Comparison of ENCODE assay signal across 9 mouse cellular contexts in the genomic region with DNA sequence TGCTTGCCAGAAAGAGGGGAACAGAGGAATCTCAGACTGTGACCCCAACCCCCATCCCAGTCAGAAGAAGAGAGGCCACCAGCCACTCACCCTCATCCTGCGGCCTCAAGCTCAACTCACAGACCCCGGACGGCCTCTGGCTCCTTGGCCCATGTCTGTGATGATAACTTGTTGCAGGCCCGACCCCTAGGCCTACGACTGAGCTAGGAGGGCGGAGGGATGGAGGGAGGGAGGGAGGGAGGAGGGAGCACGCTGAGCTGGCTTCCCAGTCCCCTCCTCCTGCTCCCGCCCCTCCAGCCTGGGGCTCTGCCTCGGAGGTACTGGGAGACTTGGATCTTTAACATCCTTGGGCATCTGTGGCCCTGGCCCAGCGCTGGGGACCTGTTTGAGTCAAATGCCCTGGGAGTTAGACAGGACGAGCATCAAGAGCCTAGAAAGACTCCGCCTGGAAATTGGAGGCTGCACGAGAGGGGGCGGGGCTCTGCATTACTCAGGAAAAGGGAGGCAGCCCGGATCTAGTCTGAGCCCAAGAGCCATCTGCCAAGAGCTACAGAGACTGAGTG. TPM values are rescaled to one million over a fixed set of nuclear protein-coding genes. Genes with fewer than 3 reads are reported as not detected.
DNase-seq lines count a peak whose midpoint lies in the region; ATAC-seq and TF ChIP-seq lines count a peak whose summit lies in the region.
"Had no signal": no experiment of that assay in that cellular context is flagged by ENCODE, and none has a peak within 500 bp of the region (broad histone marks: within the 10 kb centered on the region; RNA-seq: fewer than 3 reads in every experiment).

No protein-coding gene starts in this region.

- H3K27ac ChIP-seq in forebrain, embryonic 16.5 days (ENCODE audit: low read length): peak overlapping the region; percentile 71; the same call in 1 of the 2 replicates
- H3K27ac ChIP-seq in layer of hippocampus, adult 2 months: peak overlapping the region; percentile 93
- peak overlapping the region; percentile 92 for H3K27ac ChIP-seq in lung, embryonic 14.5 days (ENCODE audit: low read depth)

- H3K4me3 ChIP-seq in forebrain, embryonic 16.5 days (replicated peaks; ENCODE audit: low read length): peak overlapping the region; percentile 42
- peak overlapping the region; percentile 55 for H3K4me3 ChIP-seq in layer of hippocampus, adult 2 months
- peak overlapping the region; percentile 44 for H3K4me3 ChIP-seq in lung, embryonic 14.5 days (ENCODE audit: low read depth, low read length)

- peak overlapping the region; percentile 68 for H3K4me2 ChIP-seq in forebrain, embryonic 16.5 days (ENCODE audit: low read length)
- H3K4me2 ChIP-seq in lung, embryonic 14.5 days: peak overlapping the region; percentile 81

- peak overlapping the region; percentile 70 for H3K9ac ChIP-seq in forebrain, embryonic 16.5 days (replicated peaks; ENCODE audit: low read depth, low read length)
- H3K9ac ChIP-seq in lung, embryonic 14.5 days: peak overlapping the region; percentile 59

- no peak for TF ChIP-seq CTCF in layer of hippocampus, adult 2 months (conservative IDR thresholded peaks at IDR 0.05)
- TF ChIP-seq CTCF in lung, embryonic 14.5 days (IDR thresholded peaks at IDR 0.05; ENCODE audit: low read depth): no peak

- H3K4me1 ChIP-seq in forebrain, embryonic 16.5 days (replicated peaks; ENCODE audit: control insufficient read depth, insufficient read depth, low read length): peaks cover 20% of the 10 kb centered on the region
- H3K4me1 ChIP-seq in lung, embryonic 14.5 days (ENCODE audit: insufficient read depth): peaks cover 26% of the 10 kb centered on the region

- 4% methylated on average over 15 of the region's 15 CpGs for WGBS in forebrain, embryonic 16.5 days
- under 1% methylated on average over 15 of the region's 15 CpGs for WGBS in lung, embryonic 14.5 days

- no peaks in the 10 kb centered on the region for H3K36me3 ChIP-seq in forebrain, embryonic 16.5 days (ENCODE audit: control insufficient read depth, insufficient read depth)
- H3K36me3 ChIP-seq in lung, embryonic 14.5 days (ENCODE audit: insufficient read depth): peaks cover 12% of the 10 kb centered on the region; the same call in 1 of the 2 replicates

- ATAC-seq in forebrain, embryonic 16.5 days: peak; percentile 56
- ATAC-seq in lung, embryonic 14.5 days (ENCODE audit: insufficient read depth): peak; percentile 65
- ATAC-seq in monocyte, adult 5-6 weeks (replicated peaks; ENCODE audit: insufficient number of reproducible peaks, low FRiP score, low TSS enrichment, poor library complexity, severe bottlenecking): no peak
- ATAC-seq: Patski had no signal

- H3K27me3 ChIP-seq in forebrain, embryonic 16.5 days (replicated peaks; ENCODE audit: control insufficient read depth, insufficient read depth, low read length): no peaks in the 10 kb centered on the region
- H3K27me3 ChIP-seq in lung, embryonic 14.5 days (ENCODE audit: insufficient read depth, low read length): no peaks in the 10 kb centered on the region
- H3K27me3 ChIP-seq: Patski had no signal

- intact Hi-C loops in heart, postnatal 36 days (cut with DNase I): loop anchor here (1.0 to 5.0 kb wide), 2 partner anchors 9 to 357 kb away; a partner anchor contains a TSS

- DNase-seq in 416B (ENCODE audit: low read depth): peak; percentile 59
- DNase-seq in cerebellum, adult 11-12 months: peak; percentile 73
- peak; percentile 73 to 85 for DNase-seq in heart, postnatal 36 days
- DNase-seq in layer of hippocampus, adult 2 months (ENCODE audit: low spot score in 2 of 2): peak; percentile 73 to 82
- DNase-seq in lung, embryonic 14.5 days: peak; percentile 82
- DNase-seq in retina, embryonic 14.5 days (ENCODE audit: low spot score): peak; percentile 71

- H3K9me3 ChIP-seq in forebrain, embryonic 16.5 days (ENCODE audit: control insufficient read depth, low read length): no peaks in the 10 kb centered on the region
- no peaks in the 10 kb centered on the region for H3K9me3 ChIP-seq in lung, embryonic 14.5 days (ENCODE audit: low read depth, low read length)

RNA-seq across cellular contexts. Expression of a gene that starts 1.7 kb away (rescaled TPM):
- polyA plus RNA-seq in forebrain, embryonic 16.5 days (2015; fragmentation: Nextera tagmentation; extraction: Ambion mirVana): 5.6 and 6.4 TPM in 2 replicates
- 10 to 100 TPM; 26.2 to 41.8 TPM for total RNA-seq in heart, postnatal 36 days (2021)
- 1 to 10 TPM; 4.5 to 5.2 TPM for total RNA-seq in layer of hippocampus, adult 2 months (2021)
- polyA plus RNA-seq in lung, embryonic 14.5 days (2014; fragmentation: Nextera tagmentation; extraction: Ambion mirVana): 39.8 and 40.7 TPM in 2 replicates
- total RNA-seq in monocyte, adult 5-6 weeks (2017): 0.67 to 0.87 TPM in 2 of 3 replicates, not detected in the other

RNA-seq across cellular contexts. Expression of a gene that starts 15.0 kb away (rescaled TPM):
- 1.1 and 1.8 TPM in 2 replicates for polyA plus RNA-seq in forebrain, embryonic 16.5 days (2015; fragmentation: Nextera tagmentation; extraction: Ambion mirVana)
- total RNA-seq in heart, postnatal 36 days (2021): not detected
- 10 to 100 TPM; 25.2 to 25.8 TPM for total RNA-seq in layer of hippocampus, adult 2 months (2021)
- 0.08 TPM in 1 of 2 replicates, not detected in the other for polyA plus RNA-seq in lung, embryonic 14.5 days (2014; fragmentation: Nextera tagmentation; extraction: Ambion mirVana)
- 0.10 to 0.29 TPM in 2 of 3 replicates, not detected in the other for total RNA-seq in monocyte, adult 5-6 weeks (2017)

RNA-seq across cellular contexts. Expression of a gene that starts 34.4 kb away (rescaled TPM):
- polyA plus RNA-seq in forebrain, embryonic 16.5 days (2015; fragmentation: Nextera tagmentation; extraction: Ambion mirVana): not detected in 2 replicates
- under 1 TPM; 0.39 to 0.54 TPM for total RNA-seq in heart, postnatal 36 days (2021)
- total RNA-seq in layer of hippocampus, adult 2 months (2021): under 1 TPM in 1 of 2 experiments, not detected in 1; 0.20 TPM
- 0.12 TPM in 1 of 2 replicates, not detected in the other for polyA plus RNA-seq in lung, embryonic 14.5 days (2014; fragmentation: Nextera tagmentation; extraction: Ambion mirVana)
- 102 to 350 TPM (median 102 TPM) in 3 replicates for total RNA-seq in monocyte, adult 5-6 weeks (2017)

RNA-seq across cellular contexts. Expression of a gene that starts 43.1 kb away (rescaled TPM):
- polyA plus RNA-seq in forebrain, embryonic 16.5 days (2015; fragmentation: Nextera tagmentation; extraction: Ambion mirVana): 3.6 and 5.1 TPM in 2 replicates
- 1 to 10 TPM; 2.7 to 7.4 TPM for total RNA-seq in heart, postnatal 36 days (2021)
- total RNA-seq in layer of hippocampus, adult 2 months (2021): 1 to 10 TPM; 2.2 to 3.7 TPM
- polyA plus RNA-seq in lung, embryonic 14.5 days (2014; fragmentation: Nextera tagmentation; extraction: Ambion mirVana): 12.2 and 16.2 TPM in 2 replicates
- 125 to 216 TPM (median 199 TPM) in 3 replicates for total RNA-seq in monocyte, adult 5-6 weeks (2017)
- polyA plus RNA-seq: Patski had no signal

Comparison
In these comparisons a context has a peak if more than half of its experiments do, and no peak if none do; other contexts are left out.
1. RNA of a gene that starts 1.7 kb away (total RNA-seq): 26.2 to 41.8 TPM in heart, postnatal 36 days; 4.5 to 5.2 TPM in layer of hippocampus, adult 2 months and 0.67 to 0.87 TPM in monocyte, adult 5-6 weeks; every median in the first group is over 4 times any median in the second.
2. RNA of a gene that starts 15.0 kb away (total RNA-seq): 25.2 to 25.8 TPM in layer of hippocampus, adult 2 months; 0.10 to 0.29 TPM in monocyte, adult 5-6 weeks and not detected in heart, postnatal 36 days; every median in the first group is over 10 times any median in the second.
3. RNA of a gene that starts 34.4 kb away (total RNA-seq): 102 to 350 TPM in monocyte, adult 5-6 weeks; 0.39 to 0.54 TPM in heart, postnatal 36 days and 0.20 TPM in layer of hippocampus, adult 2 months; every median in the first group is over 10 times any median in the second.
4. Peak in every context shown above with its lines, with median percentiles within 50 percentile points of each other: DNase-seq, H3K27ac ChIP-seq and H3K4me3 ChIP-seq.